In the genomic region with DNA sequence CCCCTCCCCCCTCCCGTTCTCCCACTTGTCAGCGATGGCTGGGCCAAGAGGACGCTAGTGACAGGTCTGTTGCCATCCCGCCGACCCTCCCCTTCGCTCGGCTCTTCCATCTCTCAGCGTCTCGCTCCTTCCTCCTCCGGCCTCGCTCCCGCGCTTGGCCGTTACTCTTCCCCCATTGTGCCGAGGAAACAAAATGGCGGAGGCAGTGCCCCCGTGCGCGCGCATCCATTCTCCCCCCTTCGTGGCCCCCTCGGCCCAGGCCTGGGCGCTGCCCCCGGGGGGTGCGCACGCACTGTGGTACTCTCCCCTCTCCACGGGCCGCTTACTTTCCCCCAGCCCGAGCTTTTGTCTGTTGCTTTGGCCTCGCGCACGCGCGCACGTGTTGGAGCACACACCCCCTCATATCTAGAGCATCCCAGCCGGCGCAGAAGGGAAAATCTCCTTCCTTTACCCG, we compare ENCODE assay signal across 8 mouse cellular contexts. TPM values are rescaled to one million over a fixed set of nuclear protein-coding genes. Genes with fewer than 3 reads are reported as not detected.
DNase-seq lines count a peak whose midpoint lies in the region; ATAC-seq and TF ChIP-seq lines count a peak whose summit lies in the region.

No protein-coding gene starts in this region.

- no peak for TF ChIP-seq EP300 in heart, adult 2 months (IDR thresholded peaks at IDR 0.05; ENCODE audit: insufficient read depth, low read depth, low read length)

- peak; percentile 67 for DNase-seq in layer of hippocampus, adult 11-12 months (ENCODE audit: low spot score)
- DNase-seq in layer of hippocampus, adult 9-10 months (ENCODE audit: low spot score) = no peak
- peak; percentile 76 to 78 for DNase-seq in heart, adult 2 months
- DNase-seq in kidney, adult 9 months = peak; percentile 55
- DNase-seq in midbrain, postnatal 0 days (ENCODE audit: low spot score) = peak; percentile 71
- peak; percentile 61 to 75 for DNase-seq in spleen, postnatal 14 days (ENCODE audit: low spot score in 2 of 2)

- H3K27me3 ChIP-seq in embryonic facial prominence, embryonic 12.5 days = no peaks in the 10 kb centered on the region
- H3K27me3 ChIP-seq in heart, adult 2 months (ENCODE audit: control insufficient read depth, insufficient read depth, low read length) = no peaks in the 10 kb centered on the region
- no peaks in the 10 kb centered on the region for H3K27me3 ChIP-seq in limb, embryonic 15.5 days
- no peaks in the 10 kb centered on the region for H3K27me3 ChIP-seq in midbrain, postnatal 0 days (ENCODE audit: insufficient read depth, low read length)

- TF ChIP-seq POLR2A in heart, adult 2 months (IDR thresholded peaks at IDR 0.05; ENCODE audit: insufficient read depth, low read depth, low read length) = no peak

- peaks cover 5% of the 10 kb centered on the region; the same call in 1 of the 2 replicates for H3K79me2 ChIP-seq in heart, adult 2 months (replicated peaks; ENCODE audit: control insufficient read depth, insufficient read depth, low read length)

- peak overlapping the region; percentile 84 for H3K4me2 ChIP-seq in embryonic facial prominence, embryonic 12.5 days (replicated peaks)
- peak overlapping the region; percentile 67 for H3K4me2 ChIP-seq in limb, embryonic 15.5 days
- H3K4me2 ChIP-seq in midbrain, postnatal 0 days (ENCODE audit: low read depth, low read length, poor library complexity, severe bottlenecking) = peak overlapping the region; percentile 73

- peaks cover 14% of the 10 kb centered on the region for H3K4me1 ChIP-seq in embryonic facial prominence, embryonic 12.5 days
- peaks cover 2% of the 10 kb centered on the region for H3K4me1 ChIP-seq in heart, adult 2 months (ENCODE audit: control insufficient read depth, insufficient read depth, low read length)
- H3K4me1 ChIP-seq in limb, embryonic 15.5 days = peaks cover 13% of the 10 kb centered on the region
- H3K4me1 ChIP-seq in midbrain, postnatal 0 days (ENCODE audit: insufficient read depth, low read length) = peaks cover 5% of the 10 kb centered on the region; the same call in 1 of the 2 replicates

- TF ChIP-seq CTCF in heart, adult 2 months (IDR thresholded peaks at IDR 0.05) = no peak
- TF ChIP-seq CTCF in midbrain, postnatal 0 days (IDR thresholded peaks at IDR 0.05) = no peak

- peak; percentile 60; the same call in 1 of the 2 replicates for ATAC-seq in embryonic facial prominence, embryonic 12.5 days (ENCODE audit: insufficient number of reproducible peaks, insufficient read depth, low FRiP score, low TSS enrichment)
- peak; percentile 49 for ATAC-seq in limb, embryonic 15.5 days (ENCODE audit: insufficient number of reproducible peaks, low FRiP score, low TSS enrichment, low read depth)
- peak; percentile 64 for ATAC-seq in midbrain, postnatal 0 days (ENCODE audit: low FRiP score)

- WGBS in embryonic facial prominence, embryonic 12.5 days = under 1% methylated on average over 31 of the region's 38 CpGs
- WGBS in heart, adult 2 months = 1% methylated on average over 38 of the region's 38 CpGs
- WGBS in limb, embryonic 15.5 days = under 1% methylated on average over 38 of the region's 38 CpGs
- under 1% methylated on average over 35 of the region's 38 CpGs for WGBS in midbrain, postnatal 0 days

- H3K9ac ChIP-seq in embryonic facial prominence, embryonic 12.5 days = peak overlapping the region; percentile 91
- peak overlapping the region; percentile 54 for H3K9ac ChIP-seq in heart, adult 2 months (ENCODE audit: low read depth, low read length)
- H3K9ac ChIP-seq in limb, embryonic 15.5 days = peak overlapping the region; percentile 78
- H3K9ac ChIP-seq in midbrain, postnatal 0 days (replicated peaks; ENCODE audit: low read length, poor library complexity, severe bottlenecking) = peak overlapping the region; percentile 81

- H3K27ac ChIP-seq in embryonic facial prominence, embryonic 12.5 days = peak overlapping the region; percentile 88
- peak overlapping the region; percentile 94 for H3K27ac ChIP-seq in heart, adult 2 months
- H3K27ac ChIP-seq in limb, embryonic 15.5 days = peak overlapping the region; percentile 90
- H3K27ac ChIP-seq in midbrain, postnatal 0 days (ENCODE audit: low read depth, low read length) = peak overlapping the region; percentile 91

- intact Hi-C loops in heart, adult 2 months (cut with DNase I) = loop anchor here (5.0 kb wide), 1 partner anchor 126 kb away; no protein-coding TSS in a partner anchor

- H3K36me3 ChIP-seq in embryonic facial prominence, embryonic 12.5 days = peaks cover 16% of the 10 kb centered on the region
- H3K36me3 ChIP-seq in heart, adult 2 months (ENCODE audit: control insufficient read depth, insufficient read depth, low read length) = no peaks in the 10 kb centered on the region
- peaks cover 14% of the 10 kb centered on the region for H3K36me3 ChIP-seq in limb, embryonic 15.5 days
- H3K36me3 ChIP-seq in midbrain, postnatal 0 days (ENCODE audit: insufficient read depth, low read length) = no peaks in the 10 kb centered on the region

- H3K9me3 ChIP-seq in embryonic facial prominence, embryonic 12.5 days = no peaks in the 10 kb centered on the region
- H3K9me3 ChIP-seq in limb, embryonic 15.5 days = no peaks in the 10 kb centered on the region
- no peaks in the 10 kb centered on the region for H3K9me3 ChIP-seq in midbrain, postnatal 0 days (ENCODE audit: low read length)

- H3K4me3 ChIP-seq in embryonic facial prominence, embryonic 12.5 days = peak overlapping the region; percentile 83
- peak overlapping the region; percentile 76 for H3K4me3 ChIP-seq in heart, adult 2 months
- peak overlapping the region; percentile 82 for H3K4me3 ChIP-seq in limb, embryonic 15.5 days
- H3K4me3 ChIP-seq in midbrain, postnatal 0 days (ENCODE audit: low read depth, low read length) = peak overlapping the region; percentile 74

RNA-seq across cellular contexts. Expression of a gene that starts 0.5 kb away (rescaled TPM):
- polyA plus RNA-seq in embryonic facial prominence, embryonic 12.5 days (2016; fragmentation: Nextera tagmentation; extraction: Ambion mirVana) = 277 and 284 TPM in 2 replicates
- total RNA-seq in heart, adult 2 months (2021) = 10 to 100 TPM; 27.7 to 29.0 TPM
- 22.6 and 29.0 TPM in 2 replicates for polyA plus RNA-seq in heart, adult 2 months (2012; rRNA removed)
- polyA plus RNA-seq in limb, embryonic 15.5 days (2015; fragmentation: Nextera tagmentation; extraction: Ambion mirVana) = 169 and 174 TPM in 2 replicates
- 105 and 114 TPM in 2 replicates for total RNA-seq in midbrain, postnatal 0 days (2014; rRNA removed)
- 198 and 201 TPM in 2 replicates for polyA plus RNA-seq in midbrain, postnatal 0 days (2015; fragmentation: Nextera tagmentation; extraction: Ambion mirVana)

RNA-seq across cellular contexts. Expression of a gene that starts 43.5 kb away (rescaled TPM):
- polyA plus RNA-seq in embryonic facial prominence, embryonic 12.5 days (2016; fragmentation: Nextera tagmentation; extraction: Ambion mirVana) = 48.7 and 50.2 TPM in 2 replicates
- 1 to 10 TPM; 8.3 to 8.5 TPM for total RNA-seq in heart, adult 2 months (2021)
- polyA plus RNA-seq in heart, adult 2 months (2012; rRNA removed) = 19.2 and 20.8 TPM in 2 replicates
- 42.3 and 45.0 TPM in 2 replicates for polyA plus RNA-seq in limb, embryonic 15.5 days (2015; fragmentation: Nextera tagmentation; extraction: Ambion mirVana)
- 37.3 and 41.0 TPM in 2 replicates for total RNA-seq in midbrain, postnatal 0 days (2014; rRNA removed)
- polyA plus RNA-seq in midbrain, postnatal 0 days (2015; fragmentation: Nextera tagmentation; extraction: Ambion mirVana) = 42.0 and 42.7 TPM in 2 replicates

RNA-seq across cellular contexts. Expression of a gene that starts 47.7 kb away (rescaled TPM):
- polyA plus RNA-seq in embryonic facial prominence, embryonic 12.5 days (2016; fragmentation: Nextera tagmentation; extraction: Ambion mirVana) = 117 and 118 TPM in 2 replicates
- 10 to 100 TPM; 77.0 to 89.5 TPM for total RNA-seq in heart, adult 2 months (2021)
- polyA plus RNA-seq in heart, adult 2 months (2012; rRNA removed) = 86.8 and 148 TPM in 2 replicates
- 137 and 150 TPM in 2 replicates for polyA plus RNA-seq in limb, embryonic 15.5 days (2015; fragmentation: Nextera tagmentation; extraction: Ambion mirVana)
- 58.5 and 70.7 TPM in 2 replicates for total RNA-seq in midbrain, postnatal 0 days (2014; rRNA removed)
- 47.1 and 52.0 TPM in 2 replicates for polyA plus RNA-seq in midbrain, postnatal 0 days (2015; fragmentation: Nextera tagmentation; extraction: Ambion mirVana)

RNA-seq across cellular contexts. Expression of a gene that starts 56.0 kb away (rescaled TPM):
- polyA plus RNA-seq in embryonic facial prominence, embryonic 12.5 days (2016; fragmentation: Nextera tagmentation; extraction: Ambion mirVana) = 15.8 and 18.2 TPM in 2 replicates
- total RNA-seq in heart, adult 2 months (2021) = not detected
- 1.0 TPM in 1 of 2 replicates, not detected in the other for polyA plus RNA-seq in heart, adult 2 months (2012; rRNA removed)
- 42.3 and 43.2 TPM in 2 replicates for polyA plus RNA-seq in limb, embryonic 15.5 days (2015; fragmentation: Nextera tagmentation; extraction: Ambion mirVana)
- 3.9 and 4.7 TPM in 2 replicates for total RNA-seq in midbrain, postnatal 0 days (2014; rRNA removed)
- 3.1 TPM in 2 replicates for polyA plus RNA-seq in midbrain, postnatal 0 days (2015; fragmentation: Nextera tagmentation; extraction: Ambion mirVana)

RNA-seq across cellular contexts. Expression of a gene that starts 56.5 kb away (rescaled TPM):
- 75.3 and 76.7 TPM in 2 replicates for polyA plus RNA-seq in embryonic facial prominence, embryonic 12.5 days (2016; fragmentation: Nextera tagmentation; extraction: Ambion mirVana)
- 10 to 100 TPM; 63.9 to 64.8 TPM for total RNA-seq in heart, adult 2 months (2021)
- 52.1 and 68.2 TPM in 2 replicates for polyA plus RNA-seq in heart, adult 2 months (2012; rRNA removed)
- 76.1 and 84.4 TPM in 2 replicates for polyA plus RNA-seq in limb, embryonic 15.5 days (2015; fragmentation: Nextera tagmentation; extraction: Ambion mirVana)
- 67.8 and 69.2 TPM in 2 replicates for total RNA-seq in midbrain, postnatal 0 days (2014; rRNA removed)
- polyA plus RNA-seq in midbrain, postnatal 0 days (2015; fragmentation: Nextera tagmentation; extraction: Ambion mirVana) = 52.8 and 59.2 TPM in 2 replicates
